Mouse (Mus musculus) heart, embryonic 12.5 days (tissue): ENCODE data around the gene Eepd1. TPM values are rescaled to one million over a fixed set of nuclear protein-coding genes. Genes with fewer than 3 reads are reported as not detected.

Experiments
- ATAC-seq: fragments of 200-750 bp; cut with Nextera tagmentation; 2 replicates; pipeline ENCODE4 v1.8.0; 2017; ENCODE audit warnings: moderate TSS enrichment, moderate library complexity; ENCODE audit not compliant: insufficient number of reproducible peaks, low FRiP score
- H3K27ac ChIP-seq: fragments of 300-500 bp; sonication (generic); 2 replicates; pipeline ENCODE4 v1.5.1; 2016; ENCODE audit warnings: mild to moderate bottlenecking, moderate library complexity; ENCODE audit not compliant: poor library complexity, severe bottlenecking
- H3K27me3 ChIP-seq: fragments of 300-500 bp; sonication (generic); replicated peaks from 2 replicates; pipeline ENCODE4 v1.6.1; 2016; ENCODE audit warnings: mild to moderate bottlenecking, moderate library complexity
- H3K36me3 ChIP-seq: fragments of 300-500 bp; sonication (generic); 2 replicates; pipeline ENCODE4 v1.6.1; 2016; ENCODE audit warnings: mild to moderate bottlenecking, moderate library complexity
- H3K4me1 ChIP-seq: fragments of 300-500 bp; sonication (generic); replicated peaks from 2 replicates; pipeline ENCODE4 v1.6.1; 2016; ENCODE audit warnings: mild to moderate bottlenecking
- H3K4me2 ChIP-seq: fragments of 300-500 bp; sonication (generic); 2 replicates; pipeline ENCODE4 v1.6.1; 2016; ENCODE audit warnings: mild to moderate bottlenecking, moderate library complexity
- H3K4me3 ChIP-seq: fragments of 300-500 bp; sonication (generic); 2 replicates; pipeline ENCODE4 v1.5.1; 2016; ENCODE audit warnings: mild to moderate bottlenecking
- H3K9ac ChIP-seq: fragments of 300-500 bp; sonication (generic); 2 replicates; pipeline ENCODE4 v1.6.1; 2016; ENCODE audit warnings: mild to moderate bottlenecking, moderate library complexity
- H3K9me3 ChIP-seq: fragments of 300-500 bp; sonication (generic); replicated peaks from 2 replicates; pipeline ENCODE4 v1.6.1; 2016; ENCODE audit warnings: mild to moderate bottlenecking, moderate library complexity
- WGBS: fragments of 180-500 bp; shearing (Covaris S2); methylation state at CpG from one replicate; pipeline ENCODE4 v1.1.7; 2016; 5-methylcytosine and 5-hydroxymethylcytosine counted together
- polyA plus RNA-seq: library from polyadenylated mRNA; unstranded; fragments of >200 nt; fragmentation: Nextera tagmentation; extraction: Ambion mirVana; gene quantifications from 2 replicates; pipeline ENCODE4 v1.2.1, GENCODE M21; 2016

The Eepd1 gene
- polyA plus RNA-seq, 1 experiment from 2014 or later: 26.3 TPM

DNA sequence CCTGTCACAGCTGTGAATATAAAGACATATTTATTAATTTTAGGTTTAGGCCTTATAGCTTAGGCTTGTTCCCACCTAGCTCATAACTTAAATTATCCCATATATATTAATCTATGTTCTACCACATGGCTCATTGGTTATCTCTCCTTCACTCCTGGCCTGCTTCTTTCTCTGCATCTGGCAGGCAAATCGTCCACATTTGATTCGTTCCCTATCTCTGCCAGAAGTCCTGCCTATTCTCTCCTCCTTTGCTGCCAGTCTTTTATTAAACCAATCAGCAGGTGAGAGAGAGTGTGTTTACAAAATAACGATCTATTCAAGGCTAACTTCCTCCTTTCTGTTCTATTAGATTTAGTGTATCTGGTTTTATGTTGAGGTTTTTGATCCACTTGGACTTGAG lies 77.5 kb downstream of the Eepd1 start:
- WGBS: 62% methylated on average over 3 of the region's 3 CpGs
- H3K27ac ChIP-seq: no peak overlapping the region
- H3K36me3 ChIP-seq: no peaks in the 10 kb centered on the region
- no peaks in the 10 kb centered on the region for H3K27me3 ChIP-seq
- H3K4me3 ChIP-seq: no peak overlapping the region
- H3K4me1 ChIP-seq: peaks cover 26% of the 10 kb centered on the region
- H3K4me2 ChIP-seq: no peak overlapping the region
- no peaks in the 10 kb centered on the region for H3K9me3 ChIP-seq
- ATAC-seq: no peak
- no peak overlapping the region for H3K9ac ChIP-seq

DNA sequence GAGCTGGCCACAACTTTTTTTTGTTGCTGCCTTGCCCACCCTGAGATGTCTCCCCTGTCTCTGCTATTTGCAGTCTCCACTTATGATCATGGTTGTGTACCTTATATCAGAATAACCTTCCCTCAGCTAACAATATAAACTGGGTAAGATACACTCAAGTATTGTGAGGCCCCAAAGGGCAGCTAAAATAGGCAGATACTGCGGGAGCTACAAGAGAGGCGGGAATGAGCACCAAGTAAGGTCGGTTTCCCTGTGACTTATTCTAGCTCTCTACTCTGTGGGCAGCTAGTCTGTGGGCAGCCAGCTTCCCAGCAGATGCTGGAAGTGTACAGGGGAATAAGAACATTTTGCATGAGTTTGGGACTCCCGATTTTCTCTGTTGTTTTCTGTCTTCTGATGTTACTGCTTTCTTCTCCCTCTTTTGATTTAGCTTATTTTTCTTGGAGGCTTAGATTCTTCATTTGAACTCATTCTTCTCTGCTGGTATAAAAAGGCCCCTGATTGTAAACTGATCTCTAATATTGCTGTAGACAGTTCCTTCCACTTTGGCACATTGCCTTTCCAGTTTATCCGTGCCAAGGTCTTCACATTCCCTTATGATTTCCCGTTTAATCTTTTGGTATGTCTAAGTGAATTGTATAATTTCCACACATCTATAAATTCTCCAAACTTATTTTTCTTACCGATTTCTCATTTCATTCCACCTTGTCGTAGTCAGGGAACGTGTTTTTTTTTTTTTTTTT lies 78.8 kb downstream of the Eepd1 start:
- whole genome bisulfite sequencing: 63% methylated on average over 9 of the region's 9 CpGs
- H3K9ac ChIP-seq: no peak overlapping the region
- H3K4me3 ChIP-seq: no peak overlapping the region
- H3K27me3 ChIP-seq: no peaks in the 10 kb centered on the region
- no peaks in the 10 kb centered on the region for H3K36me3 ChIP-seq
- peaks cover 19% of the 10 kb centered on the region for H3K4me1 ChIP-seq
- peak overlapping the region; percentile 63 for H3K27ac ChIP-seq
- peak overlapping the region; percentile 21; the same call in 1 of the 2 replicates for H3K4me2 ChIP-seq
- no peaks in the 10 kb centered on the region for H3K9me3 ChIP-seq
- no peak for ATAC-seq

DNA sequence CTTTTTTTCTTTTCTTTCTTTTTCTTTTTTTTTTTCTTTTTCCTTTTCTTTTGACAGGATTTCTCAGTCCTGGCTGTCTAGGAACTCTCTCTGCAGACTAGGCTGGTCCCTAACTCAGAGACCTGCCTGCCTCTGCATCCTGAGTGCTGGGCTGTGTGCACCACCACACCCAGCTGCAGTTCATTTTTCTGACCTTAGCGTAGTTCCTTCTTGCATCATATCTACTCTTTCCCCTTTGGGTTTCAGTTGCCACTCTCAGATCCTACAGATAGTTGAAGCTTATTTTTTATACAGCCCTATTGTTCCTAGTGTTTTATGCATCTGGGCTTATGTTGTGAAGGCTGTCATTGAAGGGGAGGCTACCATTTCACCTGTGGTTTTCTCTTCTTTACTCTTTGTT lies 79.8 kb downstream of the Eepd1 start:
- ATAC-seq: no peak
- Histone ChIP-seq H3K4me1 (peaks cover 24% of the 10 kb centered on the region), H3K27me3 (no peaks in the 10 kb centered on the region), H3K9ac (no peak overlapping the region), H3K27ac (no peak overlapping the region), H3K36me3 (no peaks in the 10 kb centered on the region), H3K4me3 (no peak overlapping the region), H3K4me2 (no peak overlapping the region), H3K9me3 (no peaks in the 10 kb centered on the region)
- WGBS: 94% methylated on average over 1 of the region's 1 CpGs

- H3K4me1 ChIP-seq: peaks cover 40% of the 10 kb centered on the region
- no peaks in the 10 kb centered on the region for H3K27me3 ChIP-seq
- ATAC-seq: no peak
- H3K36me3 ChIP-seq: no peaks in the 10 kb centered on the region
- no peaks in the 10 kb centered on the region for H3K9me3 ChIP-seq
- H3K9ac ChIP-seq: no peak overlapping the region
- H3K4me2 ChIP-seq: no peak overlapping the region
- WGBS: 84% methylated on average over 4 of the region's 4 CpGs
- no peak overlapping the region for H3K4me3 ChIP-seq
- no peak overlapping the region for H3K27ac ChIP-seq
Observed at GRCm38 (mm10) chr9:25563806-25564205, 82.5 kb downstream of the Eepd1 start.

- peaks cover 51% of the 10 kb centered on the region for H3K4me1 ChIP-seq
- H3K9ac ChIP-seq: no peak overlapping the region
- H3K4me3 ChIP-seq: no peak overlapping the region
- H3K4me2 ChIP-seq: no peak overlapping the region
- no peaks in the 10 kb centered on the region for H3K27me3 ChIP-seq
- no peak for ATAC-seq
- H3K36me3 ChIP-seq: no peaks in the 10 kb centered on the region
- 34% methylated on average over 5 of the region's 5 CpGs for WGBS
- H3K9me3 ChIP-seq: no peaks in the 10 kb centered on the region
- H3K27ac ChIP-seq: no peak overlapping the region
Observed at GRCm38 (mm10) chr9:25567071-25567470, 85.7 kb downstream of the Eepd1 start.

DNA sequence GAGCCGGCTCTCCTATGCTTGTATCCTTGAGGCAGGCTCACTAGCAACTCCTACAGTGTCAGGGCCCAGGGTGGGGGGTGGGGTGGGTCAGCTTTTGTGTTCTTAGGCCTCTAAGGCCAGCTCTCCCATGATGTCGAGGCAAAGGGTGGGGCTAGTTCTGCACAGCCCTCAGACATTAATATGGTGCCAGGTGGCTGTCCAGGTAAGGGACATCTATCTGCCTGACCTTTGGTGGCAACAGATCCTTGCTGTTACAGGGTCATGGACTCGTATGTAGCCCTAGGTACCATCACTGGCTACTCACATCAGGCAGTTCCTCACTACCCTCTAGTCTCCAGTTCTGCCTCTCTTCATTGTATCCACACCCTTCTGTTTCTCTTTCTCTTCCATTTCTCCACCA lies 87.4 kb downstream of the Eepd1 start:
- WGBS: 80% methylated on average over 3 of the region's 3 CpGs
- H3K9ac ChIP-seq: no peak overlapping the region
- H3K27ac ChIP-seq: no peak overlapping the region
- H3K4me1 ChIP-seq: peaks cover 55% of the 10 kb centered on the region
- H3K4me3 ChIP-seq: no peak overlapping the region
- H3K9me3 ChIP-seq: no peaks in the 10 kb centered on the region
- ATAC-seq: no peak
- no peak overlapping the region for H3K4me2 ChIP-seq
- H3K36me3 ChIP-seq: no peaks in the 10 kb centered on the region
- H3K27me3 ChIP-seq: no peaks in the 10 kb centered on the region

DNA sequence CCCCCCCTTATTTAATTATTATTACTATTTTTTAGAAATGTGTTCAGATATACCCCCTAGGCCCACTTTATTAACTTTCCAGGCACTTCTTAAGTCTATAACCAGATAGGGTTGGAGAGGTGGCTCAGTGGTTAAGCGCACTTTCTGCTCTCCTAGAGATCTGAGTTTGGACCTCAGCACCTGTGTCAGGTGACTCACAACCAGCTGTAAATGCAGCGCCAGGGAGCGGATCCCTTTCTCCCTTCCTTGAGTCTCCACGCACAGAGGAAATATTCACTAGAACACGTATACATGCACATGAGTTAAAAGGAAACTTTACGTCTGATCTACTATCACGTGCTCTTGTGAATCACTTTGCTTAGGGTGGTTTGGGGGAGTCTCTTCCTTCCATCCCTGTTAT lies 88.7 kb downstream of the Eepd1 start:
- ATAC-seq: no peak
- Histone ChIP-seq H3K9me3 (no peaks in the 10 kb centered on the region), H3K4me1 (peaks cover 56% of the 10 kb centered on the region), H3K36me3 (no peaks in the 10 kb centered on the region), H3K27ac (no peak overlapping the region), H3K27me3 (no peaks in the 10 kb centered on the region), H3K4me3 (no peak overlapping the region), H3K4me2 (no peak overlapping the region), H3K9ac (no peak overlapping the region)
- 90% methylated on average over 7 of the region's 7 CpGs for WGBS

- H3K27ac ChIP-seq: no peak overlapping the region
Observed at GRCm38 (mm10) chr9:25570436-25570835, 89.1 kb downstream of the Eepd1 start.

DNA sequence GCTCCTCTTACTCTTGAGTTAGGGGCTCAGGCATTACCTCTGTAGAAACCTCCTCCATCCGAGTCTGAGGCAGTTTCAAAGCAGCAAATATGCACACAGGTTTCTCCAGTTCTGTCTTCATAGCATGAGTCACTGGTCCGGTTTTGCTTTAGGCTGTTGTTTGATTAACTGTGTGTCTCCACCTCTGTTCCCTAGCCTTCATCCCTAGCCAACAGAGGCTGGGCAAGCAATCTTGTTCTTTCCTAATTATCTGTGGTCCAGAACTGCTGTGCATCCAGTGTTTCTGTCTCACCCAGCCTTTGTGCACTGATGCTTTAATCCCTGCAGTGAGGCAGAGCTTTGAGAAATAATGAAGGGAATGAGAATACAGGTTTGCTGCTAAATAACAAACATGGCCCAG lies 90.0 kb downstream of the Eepd1 start:
- H3K4me2 ChIP-seq: no peak overlapping the region
- H3K9me3 ChIP-seq: no peaks in the 10 kb centered on the region
- peaks cover 54% of the 10 kb centered on the region for H3K4me1 ChIP-seq
- H3K9ac ChIP-seq: no peak overlapping the region
- WGBS: 42% methylated on average over 2 of the region's 2 CpGs
- H3K4me3 ChIP-seq: no peak overlapping the region
- H3K36me3 ChIP-seq: no peaks in the 10 kb centered on the region
- H3K27me3 ChIP-seq: no peaks in the 10 kb centered on the region
- peak overlapping the region; percentile 49 for H3K27ac ChIP-seq
- no peak for ATAC-seq

More at GRCm38 (mm10) chr9:25570436-25570835, 89.1 kb downstream of the Eepd1 start:
- Histone ChIP-seq H3K9me3 (no peaks in the 10 kb centered on the region), H3K4me1 (peaks cover 54% of the 10 kb centered on the region), H3K9ac (no peak overlapping the region), H3K27me3 (no peaks in the 10 kb centered on the region), H3K36me3 (no peaks in the 10 kb centered on the region), H3K4me3 (no peak overlapping the region), H3K4me2 (no peak overlapping the region)
- ATAC-seq: no peak
- 67% methylated on average over 9 of the region's 9 CpGs for WGBS

- H3K9ac ChIP-seq: no peak overlapping the region
- no peak overlapping the region for H3K27ac ChIP-seq
- H3K4me1 ChIP-seq: peaks cover 42% of the 10 kb centered on the region
- no peak for ATAC-seq
- no peak overlapping the region for H3K4me2 ChIP-seq
- no peak overlapping the region for H3K4me3 ChIP-seq
- H3K36me3 ChIP-seq: no peaks in the 10 kb centered on the region
- WGBS: 45% methylated on average over 7 of the region's 7 CpGs
- no peaks in the 10 kb centered on the region for H3K9me3 ChIP-seq
- no peaks in the 10 kb centered on the region for H3K27me3 ChIP-seq
Observed at GRCm38 (mm10) chr9:25573753-25574152, 92.4 kb downstream of the Eepd1 start.

DNA sequence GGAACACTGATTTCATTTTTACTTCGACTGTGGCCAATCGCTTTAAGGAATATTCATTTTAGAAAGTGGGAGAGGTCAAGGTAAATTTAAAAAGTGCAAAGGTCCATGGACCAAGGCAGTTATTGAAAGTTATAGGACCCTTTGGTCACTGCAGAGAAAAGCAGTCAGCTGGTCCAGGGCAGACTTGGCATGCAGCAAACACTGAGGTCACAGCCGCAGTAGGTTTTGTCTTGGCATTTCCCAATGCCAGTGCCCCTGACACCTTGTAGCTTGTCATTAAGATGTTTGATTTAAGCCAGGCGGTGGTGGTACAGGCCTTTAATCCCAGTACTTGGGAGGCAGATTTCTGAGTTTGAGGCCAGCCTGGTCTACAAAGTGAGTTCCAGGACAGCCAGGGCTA lies 92.8 kb downstream of the Eepd1 start:
- H3K4me3 ChIP-seq: no peak overlapping the region
- H3K27me3 ChIP-seq: no peaks in the 10 kb centered on the region
- H3K9me3 ChIP-seq: no peaks in the 10 kb centered on the region
- peaks cover 46% of the 10 kb centered on the region for H3K4me1 ChIP-seq
- WGBS: 83% methylated on average over 4 of the region's 4 CpGs
- no peak for ATAC-seq
- no peak overlapping the region for H3K27ac ChIP-seq
- no peak overlapping the region for H3K4me2 ChIP-seq
- no peak overlapping the region for H3K9ac ChIP-seq
- no peaks in the 10 kb centered on the region for H3K36me3 ChIP-seq
